Mouse (Mus musculus) liver, embryonic 16.5 days (tissue): ENCODE measurements around the gene Fstl3. TPM values are rescaled to one million over a fixed set of nuclear protein-coding genes. Genes with fewer than 3 reads are reported as not detected.
"Not testable (repeated sequence)": the region's sequence is repeated elsewhere in the genome, so short reads cannot be mapped to it uniquely, and the experiment has no call there.

Source experiments
- ATAC-seq: fragments of 200-750 bp; cut with Nextera tagmentation; 2 replicates; pipeline ENCODE4 v1.8.0; 2017; ENCODE audit warnings: low read depth, mild to moderate bottlenecking, moderate number of reproducible peaks, moderate library complexity
- H3K27ac ChIP-seq: fragments of 300-500 bp; sonication (generic); 2 replicates; pipeline ENCODE4 v1.5.1; 2014; ENCODE audit warnings: mild to moderate bottlenecking, low read length
- H3K27me3 ChIP-seq: fragments of 300-500 bp; sonication (generic); 2 replicates; pipeline ENCODE4 v1.6.1; 2014; ENCODE audit warnings: low read depth, low read length, mixed read lengths; ENCODE audit not compliant: control insufficient read depth, insufficient read depth
- H3K36me3 ChIP-seq: fragments of 300-500 bp; sonication (generic); 2 replicates; pipeline ENCODE4 v1.6.1; 2014; ENCODE audit warnings: mild to moderate bottlenecking; ENCODE audit not compliant: control insufficient read depth, insufficient read depth
- H3K4me1 ChIP-seq: fragments of 300-500 bp; sonication (generic); 2 replicates; pipeline ENCODE4 v1.6.1; 2014; ENCODE audit warnings: low read depth, low read length, mixed read lengths; ENCODE audit not compliant: control insufficient read depth
- H3K4me2 ChIP-seq: fragments of 300-500 bp; sonication (generic); 2 replicates; pipeline ENCODE4 v1.6.1; 2014; ENCODE audit warnings: low read depth, low read length, mixed read lengths
- H3K4me3 ChIP-seq: fragments of 300-500 bp; sonication (generic); 2 replicates; pipeline ENCODE4 v1.5.1; 2014; ENCODE audit warnings: low read depth, mild to moderate bottlenecking, low read length
- H3K9ac ChIP-seq: fragments of 300-500 bp; sonication (generic); 2 replicates; pipeline ENCODE4 v1.6.1; 2014; ENCODE audit warnings: low read depth, low read length
- H3K9me3 ChIP-seq: fragments of 300-500 bp; sonication (generic); replicated peaks from 2 replicates; pipeline ENCODE4 v1.6.1; 2016; ENCODE audit warnings: low read length; ENCODE audit not compliant: control insufficient read depth
- WGBS: fragments of 180-500 bp; shearing (Covaris S2); extraction: QIAGEN DNeasy Blood & Tissue Kit; methylation state at CpG from one replicate; pipeline ENCODE4 v1.1.7; 2014; ENCODE audit not compliant: insufficient replicate concordance; 5-methylcytosine and 5-hydroxymethylcytosine counted together
- polyA plus RNA-seq: library from polyadenylated mRNA; unstranded; fragments of >200 nt; fragmentation: Nextera tagmentation; extraction: Ambion mirVana; gene quantifications from 2 replicates; pipeline ENCODE4 v1.2.1, GENCODE M21; 2015

Fstl3 gene
- polyA plus RNA-seq, 1 experiment from 2014 or later, result 1.0 TPM

DNA sequence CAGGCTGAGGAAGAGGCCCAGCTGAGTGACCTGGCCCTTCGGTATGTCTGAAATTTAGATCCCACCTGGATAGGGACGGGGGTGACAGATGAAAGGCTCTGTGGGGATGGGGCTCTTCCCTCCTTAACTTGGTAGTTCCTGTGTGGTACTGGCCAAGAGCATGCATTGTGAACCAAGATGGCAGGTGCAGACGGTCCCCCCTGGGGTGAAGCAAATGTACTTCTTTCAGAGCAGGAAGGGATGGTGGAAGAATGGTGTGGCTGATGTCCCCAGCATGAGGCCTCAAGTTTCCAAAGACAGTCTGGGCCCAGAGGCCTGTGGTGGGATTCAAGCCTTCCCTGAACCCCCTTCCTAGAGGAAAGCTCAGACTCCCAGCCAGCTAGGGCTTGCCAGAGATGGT, 21.2 kb upstream of the Fstl3 start:
- no peak for ATAC-seq
- peaks cover 22% of the 10 kb centered on the region for H3K36me3 ChIP-seq
- WGBS, result 74% methylated on average over 3 of the region's 3 CpGs

DNA sequence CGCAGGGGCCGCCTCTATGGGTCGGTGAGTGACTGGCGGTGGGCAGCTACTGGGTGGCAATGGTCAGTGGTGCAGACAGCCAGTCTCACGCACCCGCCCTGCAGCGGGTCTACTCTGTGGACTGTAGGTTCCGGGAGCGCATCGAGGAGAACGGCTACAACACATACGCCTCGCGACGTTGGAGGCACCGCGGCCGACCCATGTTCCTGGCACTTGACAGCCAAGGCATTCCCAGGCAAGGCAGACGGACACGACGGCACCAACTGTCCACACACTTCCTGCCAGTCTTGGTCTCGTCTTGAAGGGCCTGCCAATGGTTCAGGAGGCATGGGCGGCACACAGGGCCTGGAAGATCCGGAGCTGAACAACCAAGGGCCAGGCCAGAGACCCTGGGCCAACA, 20.4 kb upstream of the Fstl3 start:
- ATAC-seq, result no peak
- no peak overlapping the region for H3K4me3 ChIP-seq
- WGBS, result 78% methylated on average over 24 of the region's 24 CpGs
- no peaks in the 10 kb centered on the region for H3K27me3 ChIP-seq
- H3K36me3 ChIP-seq, result peaks cover 30% of the 10 kb centered on the region
- H3K27ac ChIP-seq, result no peak overlapping the region
- no peaks in the 10 kb centered on the region for H3K9me3 ChIP-seq
- no peak overlapping the region for H3K4me2 ChIP-seq
- H3K9ac ChIP-seq, result no peak overlapping the region
- peaks cover 7% of the 10 kb centered on the region for H3K4me1 ChIP-seq

More for the DNA sequence above, 21.2 kb upstream of the Fstl3 start:
- H3K4me2 ChIP-seq, result no peak overlapping the region
- H3K27me3 ChIP-seq, result no peaks in the 10 kb centered on the region
- H3K9ac ChIP-seq, result no peak overlapping the region
- H3K4me1 ChIP-seq, result peaks cover 7% of the 10 kb centered on the region
- no peak overlapping the region for H3K4me3 ChIP-seq
- no peak overlapping the region for H3K27ac ChIP-seq
- no peaks in the 10 kb centered on the region for H3K9me3 ChIP-seq

DNA sequence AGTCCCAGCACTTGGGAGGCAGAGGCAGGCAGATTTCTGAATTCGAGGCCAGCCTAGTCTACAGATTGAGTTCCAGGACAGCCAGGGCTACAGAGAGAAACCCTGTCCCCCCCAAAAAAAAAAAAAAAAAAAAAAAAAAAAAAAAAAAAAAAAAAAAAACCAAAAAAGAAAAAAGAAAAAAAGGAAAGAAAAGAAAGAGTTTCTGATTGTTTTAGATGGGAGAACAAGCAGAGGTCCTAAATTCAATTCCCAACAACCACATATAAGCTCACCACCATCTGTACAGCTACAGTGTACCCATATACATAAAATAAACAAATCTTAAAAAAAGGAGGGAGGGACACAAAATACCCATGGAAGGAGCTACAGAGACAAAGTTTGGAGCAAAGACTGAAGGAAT, 17.4 kb upstream of the Fstl3 start:
- not testable (repeated sequence) for ATAC-seq, H3K9ac ChIP-seq, H3K9me3 ChIP-seq, H3K27me3 ChIP-seq, H3K4me2 ChIP-seq, H3K27ac ChIP-seq, H3K4me3 ChIP-seq
- Histone ChIP-seq H3K36me3 (peaks cover 34% of the 10 kb centered on the region), H3K4me1 (peaks cover 12% of the 10 kb centered on the region)
- 68% methylated on average over 1 of the region's 1 CpGs for WGBS

DNA sequence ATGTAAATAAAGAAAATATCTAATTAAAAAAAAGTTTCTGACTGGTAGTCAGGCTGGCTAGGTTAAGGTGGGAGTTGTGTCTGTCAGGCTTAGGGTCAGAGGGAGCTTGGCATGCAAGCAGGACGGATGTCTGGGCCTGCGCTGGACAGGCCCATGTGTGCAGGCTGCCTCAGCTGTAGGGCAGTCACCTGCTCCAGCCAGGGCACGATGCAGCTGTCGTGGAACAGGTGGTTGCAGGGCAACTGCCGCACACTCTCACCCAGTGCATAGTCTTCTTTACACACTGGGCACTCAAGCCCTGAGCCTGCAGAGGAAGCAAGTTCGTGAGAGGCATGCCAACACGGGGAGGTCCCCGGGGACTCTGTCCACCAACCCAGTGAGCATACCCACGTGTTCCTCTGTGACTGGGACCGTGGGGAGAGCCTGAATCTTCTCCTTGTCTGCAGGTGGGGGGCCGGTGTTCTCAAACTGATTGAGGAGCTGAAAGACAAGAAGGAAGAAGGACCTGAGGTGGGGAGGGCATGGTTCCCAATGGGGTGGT, 16.4 kb upstream of the Fstl3 start:
- H3K36me3 ChIP-seq, result peaks cover 34% of the 10 kb centered on the region
- no peak overlapping the region for H3K4me2 ChIP-seq
- no peaks in the 10 kb centered on the region for H3K27me3 ChIP-seq
- no peak overlapping the region for H3K4me3 ChIP-seq
- no peak for ATAC-seq
- WGBS, result 82% methylated on average over 11 of the region's 11 CpGs
- H3K9ac ChIP-seq, result no peak overlapping the region
- H3K9me3 ChIP-seq, result no peaks in the 10 kb centered on the region
- H3K4me1 ChIP-seq, result peaks cover 15% of the 10 kb centered on the region
- H3K27ac ChIP-seq, result no peak overlapping the region

DNA sequence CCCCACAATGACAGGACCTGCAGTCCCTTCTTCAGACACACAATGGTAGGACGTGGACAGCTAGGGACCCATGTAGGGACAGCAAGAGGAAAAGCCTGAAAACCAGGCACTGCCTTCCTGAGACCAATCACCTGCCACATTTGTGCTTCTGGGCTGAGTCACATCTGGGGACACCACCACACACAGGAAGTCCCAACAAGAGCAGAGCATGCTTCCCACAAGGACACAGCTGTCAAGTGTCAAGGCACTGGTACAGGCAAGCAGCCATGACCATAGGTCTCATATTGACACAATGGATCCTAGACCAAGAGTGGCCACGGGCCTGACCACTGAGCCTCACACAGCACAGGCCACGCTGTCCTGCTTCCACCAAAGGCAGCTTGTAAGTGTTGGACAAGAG, 14.2 kb upstream of the Fstl3 start:
- H3K36me3 ChIP-seq, result peaks cover 31% of the 10 kb centered on the region
- no peaks in the 10 kb centered on the region for H3K27me3 ChIP-seq
- H3K27ac ChIP-seq, result no peak overlapping the region
- H3K4me2 ChIP-seq, result no peak overlapping the region
- no peaks in the 10 kb centered on the region for H3K9me3 ChIP-seq
- H3K9ac ChIP-seq, result no peak overlapping the region
- peaks cover 25% of the 10 kb centered on the region for H3K4me1 ChIP-seq
- WGBS, result 75% methylated on average over 3 of the region's 3 CpGs
- ATAC-seq, result no peak
- no peak overlapping the region for H3K4me3 ChIP-seq

DNA sequence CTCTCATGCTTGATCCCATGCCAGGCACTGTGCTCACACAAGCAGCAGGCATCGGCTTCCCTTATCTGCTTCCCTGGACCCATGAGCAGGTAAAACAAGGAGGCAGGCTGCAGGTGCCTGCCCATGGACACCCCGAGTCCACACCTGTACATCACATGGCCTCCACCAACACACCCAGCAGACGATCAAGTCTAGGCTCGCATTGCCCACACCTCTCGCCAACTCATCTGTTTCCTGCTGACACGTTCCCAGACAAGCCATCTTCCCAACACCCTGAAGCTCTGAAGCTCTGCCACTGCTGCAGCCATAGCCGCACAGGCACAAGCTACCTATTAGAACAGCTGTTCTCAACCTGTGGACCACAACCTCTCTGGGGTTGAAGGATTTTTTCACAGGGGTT, 12.8 kb upstream of the Fstl3 start:
- H3K9me3 ChIP-seq, result no peaks in the 10 kb centered on the region
- 63% methylated on average over 7 of the region's 7 CpGs for WGBS
- no peak for ATAC-seq
- peaks cover 18% of the 10 kb centered on the region for H3K36me3 ChIP-seq
- no peak overlapping the region for H3K9ac ChIP-seq
- H3K27me3 ChIP-seq, result no peaks in the 10 kb centered on the region
- peaks cover 27% of the 10 kb centered on the region for H3K4me1 ChIP-seq
- no peak overlapping the region for H3K27ac ChIP-seq
- H3K4me3 ChIP-seq, result no peak overlapping the region
- H3K4me2 ChIP-seq, result no peak overlapping the region

DNA sequence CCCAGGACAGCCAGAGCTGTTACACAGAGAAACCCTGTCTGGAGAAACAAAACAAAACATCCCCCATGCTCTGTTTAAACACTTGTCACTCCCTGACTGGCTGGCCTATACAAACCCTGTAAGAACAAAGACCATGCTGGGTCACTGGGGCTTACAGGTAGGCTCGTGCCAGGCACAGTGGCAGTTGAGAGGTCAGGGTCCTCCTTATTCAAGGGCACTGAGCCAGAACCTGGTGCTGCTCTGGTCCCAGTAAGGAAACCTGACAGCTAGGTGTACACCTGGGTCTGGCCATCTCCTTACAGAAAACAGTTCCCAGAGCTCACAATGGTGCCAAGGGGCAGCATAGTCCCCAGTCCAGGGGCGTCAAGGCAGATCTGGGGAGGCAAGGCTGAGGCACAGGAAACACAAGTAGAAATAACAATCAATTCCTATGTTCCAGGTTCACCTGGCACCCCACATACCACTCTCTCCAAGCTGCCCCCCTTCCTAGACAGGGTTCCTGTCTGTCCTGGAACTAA, 11.8 kb upstream of the Fstl3 start:
- Histone ChIP-seq H3K9ac (peak overlapping the region; percentile 93), H3K4me3 (peak overlapping the region; percentile 95), H3K36me3 (peaks cover 16% of the 10 kb centered on the region), H3K27me3 (no peaks in the 10 kb centered on the region), H3K9me3 (no peaks in the 10 kb centered on the region), H3K4me2 (peak overlapping the region; percentile 84), H3K27ac (0 out of 2 replicates have a peak overlapping the region, but pooled peaks have one; percentile 14), H3K4me1 (peaks cover 27% of the 10 kb centered on the region)
- ATAC-seq, result no peak
- WGBS, result 68% methylated on average over 2 of the region's 2 CpGs

DNA sequence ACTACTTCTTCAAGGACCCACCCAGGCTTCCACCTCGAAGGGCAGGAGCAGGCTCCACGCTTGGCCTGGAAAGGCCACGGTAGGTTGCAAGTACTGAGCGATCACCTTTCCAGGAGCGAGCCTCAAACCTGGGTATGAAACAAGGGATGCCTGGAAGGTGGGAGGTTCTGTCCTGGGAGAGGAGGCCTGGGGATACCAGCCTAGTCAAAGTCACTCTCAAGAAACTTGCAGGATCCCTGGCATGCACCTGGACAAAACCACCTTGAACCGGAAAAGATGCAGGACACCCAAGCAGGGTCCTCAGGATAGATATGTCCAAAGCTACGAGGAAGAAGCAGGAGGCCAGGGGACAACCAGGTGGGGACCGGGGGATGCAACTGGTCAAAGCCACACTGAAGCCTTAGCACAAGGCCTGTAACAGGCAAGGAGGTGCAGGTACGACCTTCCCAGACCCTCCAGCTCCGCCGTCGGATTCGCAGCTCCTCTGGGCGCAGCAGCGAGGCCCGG, 11.0 kb upstream of the Fstl3 start:
- Histone ChIP-seq H3K4me1 (peaks cover 27% of the 10 kb centered on the region), H3K36me3 (peaks cover 11% of the 10 kb centered on the region), H3K9me3 (no peaks in the 10 kb centered on the region), H3K4me2 (peak overlapping the region; percentile 84), H3K9ac (peak overlapping the region; percentile 93), H3K27me3 (no peaks in the 10 kb centered on the region), H3K27ac (peak overlapping the region; percentile 88; the same call in 1 of the 2 replicates), H3K4me3 (peak overlapping the region; percentile 95)
- WGBS, result 6% methylated on average over 16 of the region's 16 CpGs
- ATAC-seq, result no peak

DNA sequence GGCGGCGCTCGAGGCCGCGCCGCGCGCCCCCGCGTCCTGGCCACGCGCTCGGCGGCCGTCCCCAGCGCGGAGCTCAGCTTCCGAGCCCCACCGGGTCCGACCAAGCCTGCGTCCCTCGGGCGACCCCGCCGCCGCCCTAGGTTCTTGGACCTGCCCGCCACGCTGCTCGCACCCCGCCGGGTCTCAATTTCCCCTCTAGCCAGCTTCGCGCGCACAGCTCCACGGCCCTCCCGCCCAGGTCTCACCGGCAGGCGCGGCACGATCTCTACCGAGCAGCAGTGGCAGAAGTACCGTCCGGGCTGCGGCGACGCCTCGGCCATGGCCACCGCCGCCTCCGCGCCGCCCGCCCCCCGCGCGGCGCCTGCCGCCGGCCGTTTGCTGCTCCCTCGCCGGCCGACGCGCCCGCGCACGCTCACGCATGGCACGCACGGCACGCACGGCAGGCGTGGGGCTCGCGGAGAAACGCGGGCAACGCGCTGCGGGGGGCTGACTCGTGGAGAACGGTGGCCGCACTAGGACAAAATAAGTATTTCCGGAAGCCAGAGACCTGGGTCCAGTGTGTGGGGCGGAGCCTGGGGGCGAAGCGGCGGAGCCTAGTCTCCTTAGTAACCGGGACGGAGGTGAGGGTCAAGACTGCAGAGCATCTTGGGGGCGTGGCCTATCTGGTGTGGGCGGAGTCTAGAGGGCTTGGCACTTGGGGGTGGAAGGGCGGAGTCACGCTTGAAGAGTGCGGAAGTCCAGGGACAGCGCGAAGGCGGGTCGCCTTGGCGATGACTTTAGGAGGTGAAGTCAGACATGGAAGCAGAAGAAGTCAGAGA, 10.4 kb upstream of the Fstl3 start, which contains the start of gene Rnf126:
Gene Rnf126 (minus strand): TSS at position 445 of the 818 bp plus-strand sequence.
- H3K9ac ChIP-seq, result peak within 1 kb of the TSS; percentile 93
- H3K4me2 ChIP-seq, result peak within 1 kb of the TSS; percentile 84
- no peaks in the 10 kb centered on the region for H3K9me3 ChIP-seq
- ATAC-seq, result peak; percentile 91
- H3K4me1 ChIP-seq, result peaks cover 27% of the 10 kb centered on the region
- peak within 1 kb of the TSS; percentile 95 for H3K4me3 ChIP-seq
- under 1% methylated on average over 96 of the region's 101 CpGs for WGBS
- H3K27ac ChIP-seq, result peak within 1 kb of the TSS; percentile 88
- no peaks in the 10 kb centered on the region for H3K27me3 ChIP-seq
- H3K36me3 ChIP-seq, result peaks cover 4% of the 10 kb centered on the region
